Mouse (Mus musculus) embryonic facial prominence, embryonic 11.5 days (tissue): ENCODE data around the gene Odf3b. TPM values are rescaled to one million over a fixed set of nuclear protein-coding genes. Genes with fewer than 3 reads are reported as not detected.

Experiments used
- ATAC-seq: fragments of 200-750 bp; cut with Nextera tagmentation; replicated peaks from 2 replicates; pipeline ENCODE4 v1.8.0; 2017; ENCODE audit warnings: low read depth; ENCODE audit not compliant: insufficient number of reproducible peaks, low FRiP score, low TSS enrichment
- DNase-seq: peaks from one replicate; pipeline ENCODE4 v3.0.0-alpha.2; 2015; ENCODE audit warnings: low spot score
- H3K27ac ChIP-seq: fragments of 300-500 bp; sonication (generic); replicated peaks from 2 replicates; pipeline ENCODE4 v1.5.1; 2014; ENCODE audit warnings: mild to moderate bottlenecking, low read depth, low read length, control low read depth
- H3K27me3 ChIP-seq: fragments of 300-500 bp; sonication (generic); 2 replicates; pipeline ENCODE4 v1.6.1; 2014; ENCODE audit warnings: mild to moderate bottlenecking, low read length, moderate library complexity, mixed read lengths; ENCODE audit not compliant: control insufficient read depth, insufficient read depth
- H3K36me3 ChIP-seq: fragments of 300-500 bp; sonication (generic); replicated peaks from 2 replicates; pipeline ENCODE4 v1.6.1; 2014; ENCODE audit warnings: low read depth, mild to moderate bottlenecking, low read length, moderate library complexity, mixed read lengths; ENCODE audit not compliant: control insufficient read depth, insufficient read depth
- H3K4me1 ChIP-seq: fragments of 300-500 bp; sonication (generic); 2 replicates; pipeline ENCODE4 v1.6.1; 2014; ENCODE audit warnings: low read length, mixed read lengths; ENCODE audit not compliant: control insufficient read depth, insufficient read depth
- H3K4me2 ChIP-seq: fragments of 300-500 bp; sonication (generic); 2 replicates; pipeline ENCODE4 v1.6.1; 2014; ENCODE audit warnings: low read depth, mild to moderate bottlenecking, control low read depth, low read length, moderate library complexity
- H3K4me3 ChIP-seq: fragments of 300-500 bp; sonication (generic); 2 replicates; pipeline ENCODE4 v1.5.1; 2014; ENCODE audit warnings: low read depth, low read length, control low read depth
- H3K9ac ChIP-seq: fragments of 300-500 bp; sonication (generic); replicated peaks from 2 replicates; pipeline ENCODE4 v1.6.1; 2014; ENCODE audit warnings: mild to moderate bottlenecking, control low read depth, low read length
- H3K9me3 ChIP-seq: fragments of 300-500 bp; sonication (generic); replicated peaks from 2 replicates; pipeline ENCODE4 v1.6.1; 2016; ENCODE audit warnings: mild to moderate bottlenecking, low read length, inconsistent platforms, mixed read lengths; ENCODE audit not compliant: control insufficient read depth
- WGBS: fragments of 180-500 bp; shearing (Covaris S2); extraction: QIAGEN DNeasy Blood & Tissue Kit; methylation state at CpG from one replicate; pipeline ENCODE4 v1.1.7; 2014; 5-methylcytosine and 5-hydroxymethylcytosine counted together
- polyA plus RNA-seq: library from polyadenylated mRNA; unstranded; fragments of >200 nt; fragmentation: Nextera tagmentation; extraction: Ambion mirVana; gene quantifications from 2 replicates; pipeline ENCODE4 v1.2.1, GENCODE M21; 2014

Odf3b gene
- polyA plus RNA-seq, 1 experiment from 2014 or later: 0.38 TPM

DNA sequence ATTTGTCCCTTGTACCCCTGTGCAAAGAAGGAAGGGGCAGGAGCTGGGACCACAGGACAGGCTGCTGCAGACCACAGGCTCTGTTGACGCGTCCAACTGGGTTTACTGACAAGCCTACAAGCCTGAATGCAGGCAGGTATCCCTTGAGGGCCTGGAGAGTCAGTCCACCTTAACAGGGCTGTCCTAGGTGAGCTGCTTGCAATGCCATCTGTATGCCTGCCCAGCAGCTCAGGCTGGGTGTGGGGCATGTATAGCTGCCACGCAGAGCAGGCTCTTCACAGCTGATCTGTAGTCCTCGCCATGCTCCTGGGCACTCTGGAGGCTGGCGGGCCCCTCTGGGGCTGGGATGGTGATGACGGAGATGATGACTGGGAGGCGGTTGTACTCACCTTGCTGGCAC, 5.5 kb upstream of the Odf3b start, which contains the start of gene Klhdc7b:
TSS of gene Klhdc7b (plus strand) at position 301 of the 400 bp plus-strand sequence.
- H3K27me3 ChIP-seq: peaks cover 5% of the 10 kb centered on the region
- no peak for ATAC-seq
- H3K27ac ChIP-seq: no peak within 1 kb of the TSS

DNA sequence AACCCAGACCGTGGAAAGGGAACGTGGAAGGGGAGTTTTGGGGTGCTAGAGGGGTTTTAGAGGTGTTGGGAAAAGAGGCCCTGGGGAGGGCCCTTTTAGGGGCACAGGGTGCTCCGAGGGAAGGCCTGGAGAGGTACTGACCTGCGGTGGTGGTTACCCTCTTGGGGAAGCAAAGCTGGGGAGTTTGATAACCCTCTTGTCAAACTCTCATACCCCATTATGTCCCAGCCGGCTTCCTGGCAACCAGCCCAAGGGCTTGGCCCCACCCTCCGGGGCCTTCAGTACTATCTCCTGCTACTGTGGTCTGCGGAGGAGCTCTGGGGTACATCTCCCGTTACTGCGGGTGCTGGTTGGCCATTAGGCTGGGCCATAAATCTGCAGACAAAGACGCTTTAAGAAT, 347 bp upstream of the Odf3b start:
- Histone ChIP-seq H3K4me2 (peak overlapping the region; percentile 49; the same call in 1 of the 2 replicates), H3K9ac (no peak overlapping the region)
- no peak for ATAC-seq

More for the DNA sequence above, 5.5 kb upstream of the Odf3b start, which contains the start of gene Klhdc7b:
- no peaks in the 10 kb centered on the region for H3K9me3 ChIP-seq
- no peaks in the 10 kb centered on the region for H3K36me3 ChIP-seq
- no peak within 1 kb of the TSS for H3K4me2 ChIP-seq
- no peak for DNase-seq
- no peak within 1 kb of the TSS for H3K9ac ChIP-seq
- WGBS: 84% methylated on average over 7 of the region's 7 CpGs
- H3K4me3 ChIP-seq: no peak within 1 kb of the TSS
- no peaks in the 10 kb centered on the region for H3K4me1 ChIP-seq

DNA sequence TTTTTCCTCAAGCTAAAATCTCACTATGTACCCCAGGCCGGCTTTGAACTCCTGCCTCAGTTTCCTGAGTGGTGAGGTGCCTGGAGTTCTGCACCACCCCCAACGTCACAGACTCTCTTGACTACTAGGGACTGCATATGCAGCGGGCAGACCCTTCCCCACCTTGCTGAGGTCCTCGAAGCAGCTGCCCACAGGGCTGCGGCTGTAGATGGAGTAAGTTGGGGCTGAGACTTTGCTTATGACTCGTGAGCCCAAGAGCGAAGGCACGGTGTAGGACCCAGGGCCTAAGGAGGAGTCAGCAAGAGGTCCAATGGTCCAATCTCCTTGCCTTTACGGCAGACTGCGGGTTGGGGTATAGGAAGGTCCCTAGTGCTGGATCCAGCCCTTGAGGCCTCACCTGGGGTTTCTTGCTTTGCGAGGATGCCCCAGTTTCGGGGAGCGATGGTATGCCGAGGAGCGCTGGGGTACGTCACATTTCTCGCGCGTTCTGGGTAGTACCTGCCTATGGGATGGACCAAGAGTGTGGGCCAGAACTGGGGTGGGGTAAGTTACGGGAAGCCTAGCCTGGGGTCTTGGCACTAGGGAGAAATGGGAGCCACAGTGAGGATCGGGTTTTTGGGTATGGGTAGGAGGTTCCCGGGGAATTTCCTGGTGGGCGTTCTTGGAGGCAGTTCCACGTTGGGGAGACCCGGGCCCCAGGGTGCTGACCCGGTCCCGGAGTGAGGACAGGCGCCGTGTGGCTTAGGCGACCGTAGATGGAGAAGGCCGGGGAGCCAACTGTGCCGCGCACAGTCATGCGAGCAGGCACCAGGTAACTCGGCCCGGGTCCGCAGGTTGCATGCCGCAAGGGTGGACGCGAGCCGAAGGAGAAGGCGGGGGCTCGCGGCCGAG, 899 bp downstream of the Odf3b start:
- ATAC-seq: no peak
- H3K27ac ChIP-seq: no peak overlapping the region
- no peaks in the 10 kb centered on the region for H3K36me3 ChIP-seq
- H3K27me3 ChIP-seq: peaks cover 35% of the 10 kb centered on the region
- no peak for DNase-seq
- peak overlapping the region; percentile 30 for H3K4me3 ChIP-seq
- no peaks in the 10 kb centered on the region for H3K9me3 ChIP-seq
- no peak overlapping the region for H3K9ac ChIP-seq
- H3K4me1 ChIP-seq: peaks cover 4% of the 10 kb centered on the region; the same call in 1 of the 2 replicates
- WGBS: 12% methylated on average over 41 of the region's 46 CpGs
- peak overlapping the region; percentile 49 for H3K4me2 ChIP-seq

More for the DNA sequence above, 347 bp upstream of the Odf3b start:
- Histone ChIP-seq H3K36me3 (no peaks in the 10 kb centered on the region), H3K4me3 (peak overlapping the region; percentile 30), H3K27ac (no peak overlapping the region), H3K4me1 (peaks cover 4% of the 10 kb centered on the region; the same call in 1 of the 2 replicates), H3K9me3 (no peaks in the 10 kb centered on the region), H3K27me3 (peaks cover 35% of the 10 kb centered on the region)
- no peak for DNase-seq
- WGBS: 16% methylated on average over 10 of the region's 10 CpGs

DNA sequence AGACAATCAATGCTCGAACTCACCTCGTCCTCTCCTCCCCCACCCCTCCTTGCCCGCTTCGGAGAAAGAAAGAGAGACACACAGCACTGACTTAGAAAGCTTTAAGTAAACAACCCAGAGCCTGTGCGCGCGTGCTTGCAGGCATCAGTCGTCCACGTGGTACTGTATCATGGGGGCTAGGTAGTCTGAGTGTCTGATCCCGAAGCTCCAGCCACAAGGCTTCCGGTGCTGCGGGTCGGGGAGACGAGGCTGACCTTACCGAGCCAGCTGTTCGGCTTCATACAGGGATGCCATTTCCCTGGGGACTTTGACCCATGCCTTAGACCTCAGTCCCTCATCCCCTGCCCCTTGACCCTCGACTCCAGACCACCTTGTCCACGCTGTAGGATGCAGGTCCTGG, 1.7 kb downstream of the Odf3b start:
- no peaks in the 10 kb centered on the region for H3K9me3 ChIP-seq
- H3K4me3 ChIP-seq: no peak overlapping the region
- H3K4me1 ChIP-seq: peaks cover 4% of the 10 kb centered on the region; the same call in 1 of the 2 replicates
- no peak overlapping the region for H3K9ac ChIP-seq
- DNase-seq (peak; percentile 12), ATAC-seq (no peak)
- no peaks in the 10 kb centered on the region for H3K36me3 ChIP-seq
- H3K27ac ChIP-seq: no peak overlapping the region
- peaks cover 35% of the 10 kb centered on the region for H3K27me3 ChIP-seq
- peak overlapping the region; percentile 16; the same call in 1 of the 2 replicates for H3K4me2 ChIP-seq
- WGBS: 1% methylated on average over 18 of the region's 18 CpGs

GRCm38 (mm10) chr15:89376957-89377356, 2.1 kb downstream of the Odf3b start, which contains the start of gene Tymp:
Gene Tymp, minus strand, starts transcription at chr15:89377039.
- H3K9ac ChIP-seq: no peak within 1 kb of the TSS
- 14% methylated on average over 16 of the region's 16 CpGs for WGBS
- peaks cover 4% of the 10 kb centered on the region; the same call in 1 of the 2 replicates for H3K4me1 ChIP-seq
- peaks cover 2% of the 10 kb centered on the region; the same call in 1 of the 2 replicates for H3K36me3 ChIP-seq
- no peak for ATAC-seq
- no peak within 1 kb of the TSS for H3K4me3 ChIP-seq
- peak within 1 kb of the TSS; percentile 16; the same call in 1 of the 2 replicates for H3K4me2 ChIP-seq
- no peaks in the 10 kb centered on the region for H3K9me3 ChIP-seq
- DNase-seq: peak; percentile 3
- H3K27ac ChIP-seq: no peak within 1 kb of the TSS
- H3K27me3 ChIP-seq: peaks cover 35% of the 10 kb centered on the region

GRCm38 (mm10) chr15:89376040-89376439, 3.0 kb downstream of the Odf3b start:
- DNase-seq (no peak), ATAC-seq (no peak)
- Histone ChIP-seq H3K27ac (no peak overlapping the region), H3K4me3 (no peak overlapping the region), H3K4me2 (no peak overlapping the region), H3K4me1 (peaks cover 4% of the 10 kb centered on the region; the same call in 1 of the 2 replicates), H3K27me3 (peaks cover 35% of the 10 kb centered on the region), H3K36me3 (peaks cover 2% of the 10 kb centered on the region), H3K9me3 (no peaks in the 10 kb centered on the region), H3K9ac (no peak overlapping the region)
- 76% methylated on average over 7 of the region's 7 CpGs for WGBS

GRCm38 (mm10) chr15:89374801-89375534, 4.1 kb downstream of the Odf3b start:
- Histone ChIP-seq H3K27me3 (peaks cover 31% of the 10 kb centered on the region), H3K4me1 (peaks cover 4% of the 10 kb centered on the region; the same call in 1 of the 2 replicates)

More at GRCm38 (mm10) chr15:89374801-89375534, 4.1 kb downstream of the Odf3b start:
- no peak overlapping the region for H3K4me3 ChIP-seq
- DNase-seq (no peak), ATAC-seq (no peak)
- no peak overlapping the region for H3K27ac ChIP-seq
- no peaks in the 10 kb centered on the region for H3K9me3 ChIP-seq
- H3K4me2 ChIP-seq: no peak overlapping the region
- WGBS: 92% methylated on average over 17 of the region's 17 CpGs
- peaks cover 7% of the 10 kb centered on the region for H3K36me3 ChIP-seq
- no peak overlapping the region; the same call in 1 of the 2 replicates for H3K9ac ChIP-seq
